Mouse (Mus musculus) adrenal gland, postnatal 10 days (tissue): ENCODE data around the gene Srpk1. TPM values are rescaled to one million over a fixed set of nuclear protein-coding genes. Genes with fewer than 3 reads are reported as not detected.

Source experiments
- DNase-seq: peaks from one replicate; pipeline ENCODE4 v3.0.0; 2021; ENCODE audit warnings: mixed read lengths
- total RNA-seq, 2 experiments: library from RNA; stranded (reverse); gene quantifications; 2 replicates each; pipeline ENCODE4 v1.2.3; 2021

Srpk1 gene
- total RNA-seq, 2 experiments from 2014 or later = 53.2 to 62.8 TPM

DNA sequence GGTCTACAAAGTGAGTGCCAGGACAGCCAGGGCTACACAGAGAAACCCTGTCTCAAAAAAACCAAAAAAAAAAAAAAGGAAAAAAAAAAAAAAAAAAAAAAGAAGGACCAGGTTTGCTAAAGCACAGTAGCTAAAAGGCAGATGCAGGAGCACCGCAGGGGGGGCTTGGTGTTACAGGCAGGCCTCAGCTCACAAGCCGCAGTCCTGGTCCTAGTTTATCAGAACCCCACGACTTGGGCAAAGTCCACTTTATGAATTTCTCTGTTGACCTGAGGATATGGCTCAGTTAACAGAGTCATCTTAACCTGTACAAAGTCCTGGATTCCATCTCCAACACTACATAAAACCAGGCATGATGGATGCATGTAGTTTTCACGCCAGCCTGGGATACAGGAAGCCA, 7.2 kb downstream of the Srpk1 start:
- no peak for DNase-seq

GRCm38 (mm10) chr17:28613096-28613495, 9.4 kb downstream of the Srpk1 start:
- DNase-seq = no peak

DNA sequence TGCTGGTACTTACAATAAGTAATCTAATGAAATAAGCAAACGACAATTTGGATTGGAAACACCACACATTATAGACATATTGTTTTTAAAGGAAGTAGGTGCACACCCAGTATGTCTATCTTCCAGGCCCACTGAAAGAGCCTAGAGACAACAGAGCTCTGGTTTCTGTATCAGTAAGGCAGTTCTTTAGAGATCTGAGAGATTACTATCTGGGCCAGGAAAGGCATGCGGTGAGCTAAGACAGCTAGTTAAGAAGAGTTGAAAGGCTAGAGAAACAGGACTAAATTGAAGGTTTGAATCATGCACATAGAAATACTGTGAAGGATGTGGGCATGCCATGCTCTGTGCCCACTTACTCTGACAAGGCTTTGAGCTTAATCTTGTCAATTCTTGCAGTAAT, 9.9 kb downstream of the Srpk1 start:
- no peak for DNase-seq

- no peak for DNase-seq
Observed at GRCm38 (mm10) chr17:28609543-28609942, 13.0 kb downstream of the Srpk1 start.

DNA sequence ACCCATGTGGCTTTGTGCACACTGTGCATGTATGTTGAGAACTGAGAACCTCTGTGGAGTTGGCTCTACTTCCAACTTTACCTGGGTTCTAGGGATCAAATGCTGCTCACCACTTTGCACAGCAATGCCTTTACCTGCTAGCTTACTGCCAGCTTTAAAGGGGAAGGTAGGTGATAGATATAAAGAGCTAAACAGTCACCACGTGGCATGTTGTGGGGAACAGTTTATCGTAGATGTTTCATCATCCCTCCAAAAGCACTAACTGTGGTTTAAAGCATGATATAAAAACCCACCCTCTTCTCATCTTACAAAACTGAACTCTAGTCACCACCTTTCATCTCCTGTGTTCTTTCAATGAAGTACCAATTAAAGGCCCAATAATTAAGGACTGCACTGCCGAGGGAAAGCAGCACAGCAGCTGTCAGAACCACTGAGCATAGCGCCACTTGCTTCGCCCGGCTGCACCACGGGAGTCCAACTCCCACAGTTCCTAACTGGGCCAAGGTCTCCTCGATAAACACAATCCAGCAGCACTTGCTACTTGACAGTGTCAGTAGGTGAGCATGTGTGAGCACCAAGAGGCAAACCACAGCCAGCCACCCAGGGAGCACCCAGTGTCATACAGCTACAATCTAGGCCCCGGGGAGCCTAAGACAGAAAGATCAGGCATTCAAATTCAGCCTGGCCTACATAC, 20.8 kb downstream of the Srpk1 start:
- peak; percentile 35 for DNase-seq

- DNase-seq = no peak
Observed at GRCm38 (mm10) chr17:28600780-28601179, 21.7 kb downstream of the Srpk1 start.

DNA sequence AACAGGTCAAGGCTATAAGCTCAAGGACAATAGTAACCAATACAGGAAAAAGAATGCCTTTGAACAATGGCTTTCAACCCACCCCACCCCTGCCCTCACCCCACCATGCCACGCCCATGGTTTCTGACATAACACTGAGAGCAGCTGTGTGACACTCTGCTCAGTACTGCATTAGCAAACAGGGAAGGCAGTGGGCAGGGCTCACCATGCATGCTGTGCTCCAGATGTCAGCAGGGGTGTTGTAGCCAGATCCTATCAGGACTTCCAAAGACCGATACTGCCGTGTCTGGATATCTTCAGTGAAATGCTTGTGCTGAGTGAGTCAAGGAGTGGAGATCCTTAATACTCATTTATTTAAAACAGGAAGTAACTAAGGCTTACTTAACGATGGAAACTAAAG, 28.5 kb downstream of the Srpk1 start:
- no peak for DNase-seq

- peak; percentile 86 for DNase-seq
Observed at GRCm38 (mm10) chr17:28592998-28593397, 29.5 kb downstream of the Srpk1 start.

GRCm38 (mm10) chr17:28591476-28591875, 31.0 kb downstream of the Srpk1 start:
- DNase-seq = peak; percentile 60

DNA sequence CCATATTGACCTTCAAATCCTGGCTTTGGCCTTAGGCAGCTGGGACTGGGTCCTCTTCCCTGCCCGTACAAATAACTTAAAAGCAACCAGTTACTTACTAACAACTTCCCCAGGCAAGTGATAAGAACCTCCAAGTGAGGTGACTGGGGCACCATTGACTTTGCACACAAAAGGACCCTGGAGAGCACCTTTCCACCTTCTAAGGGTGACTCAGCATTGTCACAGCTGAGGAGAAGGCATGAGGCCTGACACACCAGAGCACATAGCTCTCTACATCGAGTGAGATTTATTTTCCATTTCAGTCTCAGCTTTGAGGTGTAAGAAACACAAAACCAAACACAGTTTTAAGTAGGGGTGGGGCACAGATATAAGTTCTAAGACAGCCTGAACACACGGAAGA, 31.9 kb downstream of the Srpk1 start:
- no peak for DNase-seq

DNA sequence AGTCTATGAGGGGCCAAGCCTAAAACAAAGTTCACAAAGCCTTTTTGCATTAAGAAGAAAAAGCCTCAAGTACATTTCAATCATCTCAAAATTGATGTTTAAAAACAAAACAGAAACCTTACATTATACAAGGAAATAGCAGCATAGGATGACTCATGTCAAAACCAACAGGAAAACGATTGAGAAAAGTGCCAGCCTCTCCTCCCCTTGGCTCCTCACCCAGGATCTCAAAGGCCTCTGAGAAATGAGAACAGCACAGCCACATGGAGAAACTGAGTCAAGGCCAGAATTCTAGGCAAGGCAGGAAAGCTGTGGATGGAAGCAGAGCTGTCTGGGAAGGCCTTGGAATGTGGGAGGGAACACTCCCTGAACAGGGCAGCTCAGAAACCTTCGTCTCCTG, 33.9 kb downstream of the Srpk1 start:
- DNase-seq = no peak

DNA sequence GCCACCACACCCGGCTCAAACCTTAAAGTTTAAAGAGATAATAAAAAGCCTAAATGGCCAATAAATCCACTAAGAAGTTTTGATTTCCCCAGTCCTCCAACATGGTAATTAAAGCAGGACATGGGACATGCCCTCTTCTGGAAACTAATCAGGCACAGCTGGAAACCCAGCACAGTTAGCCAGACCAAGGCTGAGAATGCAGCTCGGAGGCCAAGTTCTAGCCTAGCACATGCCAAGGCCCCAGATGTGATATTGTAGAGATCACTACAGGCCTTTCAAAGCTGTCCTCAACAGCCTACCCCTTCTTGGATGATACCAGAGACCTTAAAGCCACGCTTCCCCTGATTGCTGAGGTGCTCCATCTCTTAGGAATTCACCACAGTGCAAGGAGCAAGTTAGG, 36.0 kb downstream of the Srpk1 start:
- no peak for DNase-seq

DNA sequence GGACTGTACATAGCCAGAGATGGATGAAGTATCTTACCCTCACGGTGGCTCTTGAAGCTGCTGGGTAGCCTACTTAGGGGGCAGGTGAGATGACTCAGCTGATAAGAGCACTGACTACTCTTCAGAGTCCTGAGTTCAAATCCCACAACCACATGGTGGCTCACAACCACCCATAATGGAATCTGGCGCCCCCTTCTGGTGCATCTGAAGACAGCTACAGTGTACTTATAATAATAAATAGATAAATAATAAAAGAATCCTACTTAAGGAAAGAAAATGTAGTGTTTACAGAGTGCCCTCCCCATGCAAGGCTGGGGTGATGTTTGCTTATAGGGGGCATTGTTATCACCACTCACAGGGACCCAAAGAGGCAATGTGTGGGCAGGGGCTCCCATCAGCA, 41.5 kb downstream of the Srpk1 start:
- no peak for DNase-seq

- peak; percentile 83 for DNase-seq
Observed at GRCm38 (mm10) chr17:28580396-28580795, 42.1 kb downstream of the Srpk1 start.

- DNase-seq = peak; percentile 81
Observed at GRCm38 (mm10) chr17:28575244-28576125, 47.0 kb downstream of the Srpk1 start, which contains the start of gene Lhfpl5. Gene Lhfpl5 (plus strand): TSS chr17:28575641.

GRCm38 (mm10) chr17:28572941-28573340, 49.6 kb downstream of the Srpk1 start:
- no peak for DNase-seq

GRCm38 (mm10) chr17:28572521-28572920, 50.0 kb downstream of the Srpk1 start:
- no peak for DNase-seq

GRCm38 (mm10) chr17:28571868-28572267, 50.6 kb downstream of the Srpk1 start:
- no peak for DNase-seq

DNA sequence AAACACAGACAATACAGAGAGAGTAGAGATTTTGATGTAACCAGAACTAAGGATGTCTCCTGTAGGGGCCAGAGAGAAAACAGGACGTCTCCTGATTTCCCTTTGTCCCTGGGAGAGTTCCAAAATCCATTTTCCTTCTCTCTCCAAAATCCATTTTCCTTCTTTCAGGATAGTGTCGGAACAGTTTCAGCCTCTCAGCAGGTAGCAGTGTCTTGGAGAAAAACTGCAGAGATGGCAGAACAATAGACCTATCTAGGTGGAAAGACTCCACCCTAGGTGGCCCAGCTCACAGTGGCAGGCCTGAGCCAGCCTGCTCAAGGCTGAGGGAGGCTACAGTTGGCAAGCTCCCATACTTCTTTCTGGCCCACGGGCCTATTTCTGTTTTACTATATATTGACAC, 55.0 kb downstream of the Srpk1 start:
- no peak for DNase-seq

DNA sequence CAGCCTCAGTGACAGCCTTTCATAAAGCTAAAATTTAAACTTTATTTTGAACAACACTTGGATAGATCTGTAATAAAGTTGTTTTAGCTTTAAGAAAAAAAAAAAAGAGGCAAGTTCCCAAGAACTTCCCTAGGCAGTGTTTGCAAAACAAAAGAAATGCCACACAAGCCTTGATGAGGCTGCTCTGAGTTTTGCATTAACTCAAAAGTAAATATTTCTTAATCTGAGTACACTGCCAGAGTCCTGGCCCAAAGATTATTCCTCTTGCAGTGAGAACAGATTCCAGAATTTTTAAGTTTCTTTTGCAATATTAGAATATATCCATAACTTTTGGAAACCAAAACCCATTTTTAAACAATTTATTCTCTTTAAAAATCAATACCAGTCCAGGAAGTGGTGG, 57.3 kb downstream of the Srpk1 start:
- no peak for DNase-seq

DNA sequence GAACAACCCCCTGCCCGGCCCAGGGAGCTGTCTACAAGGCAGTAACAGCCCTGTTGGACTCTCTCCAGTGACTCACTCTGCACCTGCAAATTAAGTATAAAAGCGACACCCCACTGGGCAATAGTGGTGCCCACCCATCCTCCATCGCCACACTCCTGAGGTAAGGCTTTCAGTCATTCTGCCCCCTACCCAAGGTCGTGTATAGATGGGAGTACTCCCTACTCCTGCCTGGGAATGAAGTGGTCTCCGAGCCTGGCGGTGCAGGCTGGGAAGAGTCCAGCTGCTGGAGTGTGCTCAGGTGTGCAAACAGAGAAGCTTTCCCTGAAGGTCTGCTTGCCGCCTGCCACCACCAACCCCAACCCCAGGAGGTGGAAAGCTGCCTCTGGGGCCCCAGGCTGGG, 60.9 kb downstream of the Srpk1 start:
- DNase-seq = no peak

DNA sequence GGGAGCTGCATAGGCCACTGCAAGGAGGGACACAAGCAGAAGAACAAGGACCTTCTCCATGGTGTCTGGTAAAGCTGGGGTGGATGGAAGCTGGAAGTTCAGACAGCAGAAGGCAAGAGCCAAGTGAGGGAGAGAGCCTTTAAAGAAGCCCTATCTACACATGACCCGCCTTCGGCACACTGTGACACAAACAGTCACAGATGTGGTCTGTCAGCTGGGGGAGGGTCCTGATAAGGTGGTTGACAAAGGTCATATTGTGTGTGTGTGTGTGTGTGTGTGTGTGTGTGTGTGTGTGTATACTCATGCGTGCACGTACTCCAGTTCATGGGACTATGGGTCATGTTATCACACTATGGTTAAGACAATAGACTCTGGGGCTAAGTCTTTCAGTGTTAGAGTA, 61.9 kb downstream of the Srpk1 start, which contains the start of gene Clps:
TSS of gene Clps (minus strand) at position 169 of the 400 bp plus-strand sequence.
- DNase-seq = no peak

DNA sequence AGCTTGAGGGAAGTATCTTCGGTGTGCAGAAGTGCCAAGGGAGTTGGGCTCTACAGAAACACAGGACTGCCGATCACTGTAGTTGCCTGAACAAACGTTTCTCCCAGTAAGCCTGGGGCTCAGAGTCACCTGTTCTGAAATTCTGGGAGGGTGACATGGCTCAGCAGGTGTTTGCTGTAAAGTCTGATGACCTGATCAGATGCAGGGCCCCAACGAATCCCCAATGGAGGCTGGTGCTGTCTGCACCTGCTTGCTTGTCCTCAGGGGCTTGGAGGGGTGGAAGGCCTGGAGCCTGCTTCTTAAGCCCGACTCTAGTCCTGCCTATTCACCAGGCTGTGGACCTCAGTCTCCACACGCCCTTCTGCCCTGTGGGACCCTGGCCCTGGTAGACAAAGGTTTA, 64.7 kb downstream of the Srpk1 start:
- DNase-seq = no peak
